Mouse (Mus musculus) megakaryocyte-erythroid progenitor cell, adult 5-6 weeks (primary cell): ENCODE data around the gene Ltbr. TPM values are rescaled to one million over a fixed set of nuclear protein-coding genes. Genes with fewer than 3 reads are reported as not detected.
"Not testable (repeated sequence)": the region's sequence is repeated elsewhere in the genome, so short reads cannot be mapped to it uniquely, and the experiment has no call there.

Source experiments
- ATAC-seq: replicated peaks from 2 replicates; pipeline ENCODE4 v1.8.0; 2016; ENCODE audit warnings: mild to moderate bottlenecking, inconsistent platforms; ENCODE audit not compliant: severe bottlenecking, poor library complexity, low FRiP score, low TSS enrichment
- total RNA-seq, 2 experiments: library from RNA; stranded (forward) in 1 of 2; stranded (reverse) in 1 of 2; fragments of 200-1000, 215-1000 nt in 1 of 2; fragments of >200 nt in 1 of 2; fragmentation: Nextera tagmentation in 1 of 2; gene quantifications; 2 replicates each; pipeline ENCODE4 v1.2.3; 2014 to 2017

Ltbr gene
- total RNA-seq, 2 experiments from 2014 or later: 5.2 to 6.0 TPM

DNA sequence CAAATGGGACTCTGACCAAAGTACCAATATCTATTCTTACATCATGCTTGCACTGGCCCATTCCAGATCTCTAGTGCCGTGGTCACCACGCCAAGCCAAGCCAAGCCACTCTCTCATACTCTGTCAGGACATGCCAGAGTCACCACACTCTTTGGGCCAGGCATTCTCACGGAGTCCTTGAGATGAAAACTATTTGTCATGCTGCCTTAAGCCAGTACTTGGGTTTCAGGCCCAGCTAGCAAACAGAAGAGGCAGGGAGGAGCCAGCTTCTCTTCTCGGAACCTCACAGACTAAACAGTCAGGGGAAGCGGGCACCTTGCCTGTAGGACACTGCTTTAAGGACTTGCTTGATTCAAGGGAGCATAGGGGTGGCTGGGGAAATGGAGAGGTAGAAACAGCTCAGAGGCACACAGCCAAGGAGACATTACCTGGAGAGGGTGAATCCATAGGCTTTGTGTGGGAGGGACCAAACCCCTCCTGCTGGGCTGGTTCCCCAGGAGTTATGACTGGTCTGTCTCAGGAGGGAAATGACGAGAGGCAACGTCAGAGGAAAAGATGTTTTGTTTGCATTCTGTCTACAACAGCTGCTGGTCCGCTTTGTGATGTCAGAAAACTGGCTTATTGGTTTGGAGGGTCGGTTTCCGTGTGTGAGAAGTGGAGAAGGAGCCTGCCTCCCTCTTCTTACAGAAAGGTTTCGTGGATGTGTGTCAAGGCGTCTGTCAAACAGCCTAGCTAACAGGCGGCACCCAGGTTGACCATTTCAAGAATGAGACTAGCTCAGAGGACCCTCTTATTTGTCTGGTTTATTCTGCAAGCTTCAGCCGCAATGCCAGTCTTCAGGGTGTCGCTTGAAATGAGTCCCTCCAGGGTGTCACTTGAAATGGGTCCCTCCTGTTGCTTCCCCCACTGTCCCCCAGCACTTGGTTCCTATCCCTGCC, 5.6 kb upstream of the Ltbr start:
- no peak for ATAC-seq

DNA sequence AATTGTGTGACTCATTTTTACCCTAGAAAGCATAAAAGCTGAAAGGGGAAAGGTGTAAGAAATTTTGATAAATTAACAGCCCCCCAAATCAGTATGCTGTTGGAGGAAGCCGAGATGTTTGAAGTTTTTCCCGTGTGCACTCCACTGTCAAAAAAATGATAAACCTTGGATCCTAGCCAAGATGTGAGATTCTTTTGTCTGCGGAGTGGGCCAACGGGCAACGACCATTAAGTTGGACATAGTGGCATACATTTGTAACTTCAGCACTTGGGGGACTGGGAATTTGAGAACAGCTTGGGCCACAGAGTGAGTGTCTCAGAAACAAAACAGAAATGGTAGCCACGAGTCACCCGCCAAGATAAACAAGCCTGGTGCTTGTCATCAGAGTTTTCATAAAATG, 3.4 kb upstream of the Ltbr start:
- ATAC-seq: no peak

DNA sequence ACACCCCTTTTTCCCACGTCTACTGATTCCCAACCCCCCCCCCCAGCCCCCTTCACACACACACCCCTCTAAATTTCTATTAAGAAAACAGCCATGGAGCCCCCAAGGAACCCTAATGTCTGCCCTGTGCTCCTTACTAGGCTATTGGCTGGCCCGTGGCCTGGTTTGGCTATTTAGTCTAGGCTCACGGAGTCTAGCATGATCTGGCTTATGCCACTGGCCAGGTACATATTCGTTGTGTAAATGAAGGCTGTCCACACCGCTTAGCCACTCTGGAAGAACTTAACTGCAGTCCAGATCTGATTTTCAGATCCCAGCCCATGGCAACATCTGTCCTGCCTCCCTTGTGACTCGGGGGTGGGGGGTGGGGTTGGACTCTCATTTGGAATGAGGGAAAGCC, 1.1 kb upstream of the Ltbr start:
- ATAC-seq: no peak

DNA sequence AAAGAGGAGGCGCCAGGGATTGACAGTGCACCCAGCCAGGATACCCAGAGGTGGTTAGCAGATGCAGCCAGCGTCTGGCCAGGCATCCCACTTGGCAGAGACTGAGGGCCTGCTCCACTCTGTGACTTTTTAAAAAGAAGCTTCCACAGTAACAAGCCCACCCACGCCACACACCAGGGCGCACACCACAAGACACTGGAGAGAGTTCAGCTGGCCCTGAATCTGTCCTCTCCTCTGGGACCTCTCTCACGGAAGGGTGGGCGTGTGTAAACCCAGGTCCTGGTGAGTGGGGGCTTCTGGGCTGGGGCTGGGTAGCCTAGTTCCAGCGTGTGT, 512 bp upstream of the Ltbr start:
- 0 out of 2 replicates have a peak, but pooled peaks have one; percentile 24 for ATAC-seq

DNA sequence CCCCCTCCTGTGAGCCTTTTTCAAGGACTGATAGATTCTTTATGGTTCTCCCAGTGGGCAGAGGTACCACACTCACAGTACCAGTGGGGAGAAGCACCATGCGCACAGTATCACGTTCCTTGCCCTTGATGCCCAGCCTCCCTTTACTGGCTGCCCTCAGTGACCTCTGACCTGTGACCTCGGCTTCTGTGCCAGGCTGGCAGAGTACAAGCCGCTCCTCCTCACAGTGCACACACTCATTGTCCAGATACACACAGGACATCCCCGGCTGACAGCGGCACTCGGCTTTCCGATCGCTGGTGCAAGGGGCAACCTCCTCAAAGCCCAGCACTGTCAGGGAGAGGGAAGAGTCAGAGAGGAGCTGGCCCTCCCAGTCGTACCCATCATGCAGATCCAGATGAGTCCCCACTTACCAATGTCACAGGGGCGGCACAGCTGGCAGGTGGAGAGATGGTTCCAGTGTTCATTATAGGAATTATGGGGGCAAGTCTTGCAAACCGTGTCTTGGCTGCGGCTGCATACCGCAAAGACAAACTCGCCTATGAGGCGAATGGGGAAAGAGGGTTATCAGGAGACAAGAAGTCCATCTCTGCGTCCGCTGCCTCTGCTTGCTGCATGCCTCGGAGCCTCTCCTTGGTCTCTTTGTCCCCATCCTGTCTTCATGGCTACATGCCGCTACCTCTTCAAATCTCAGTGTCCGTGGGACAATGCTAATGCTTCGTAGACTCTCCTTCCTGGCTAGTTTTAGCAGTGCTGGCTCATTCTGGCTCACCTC, 917 bp downstream of the Ltbr start:
- no peak for ATAC-seq

DNA sequence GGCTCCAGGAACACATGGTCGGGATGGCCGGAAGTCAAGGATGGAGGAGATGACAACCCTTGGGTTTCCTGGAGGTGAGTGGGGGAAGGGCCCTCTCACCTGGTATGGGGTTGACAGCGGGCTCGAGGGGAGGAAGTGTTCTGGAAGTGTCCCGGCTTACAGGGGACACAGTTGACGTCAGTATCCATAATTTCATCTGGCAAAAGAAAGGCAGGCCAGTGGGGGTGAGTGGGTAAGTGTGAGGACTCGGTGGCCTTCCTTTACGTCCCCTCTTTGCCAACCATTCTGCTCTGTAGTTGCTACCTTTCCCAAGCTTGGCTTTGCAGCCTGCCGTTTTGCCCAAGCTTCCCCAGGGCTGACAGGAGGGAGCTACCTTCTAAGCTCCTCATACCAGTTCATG, 1.5 kb downstream of the Ltbr start:
- ATAC-seq: no peak

DNA sequence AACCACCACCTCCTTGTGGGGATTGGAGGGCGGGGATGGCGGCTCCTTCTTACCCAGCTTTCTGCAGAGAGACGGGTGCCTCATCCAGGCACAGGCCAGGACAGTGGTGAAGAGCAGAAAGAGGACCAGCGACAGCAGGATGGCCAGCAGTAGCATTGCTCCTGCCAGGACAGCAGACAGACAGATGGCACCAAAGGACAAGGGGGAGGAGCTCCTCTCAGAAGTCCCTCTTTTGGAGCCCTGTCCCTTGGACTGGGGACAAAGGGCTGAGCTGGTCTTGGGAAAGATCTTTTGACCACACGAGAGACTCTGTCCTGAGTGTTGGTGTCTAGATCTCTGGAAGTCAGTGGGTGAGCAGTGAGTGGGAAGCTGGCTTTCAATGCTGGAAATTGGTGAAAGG, 4.3 kb downstream of the Ltbr start:
- no peak for ATAC-seq

DNA sequence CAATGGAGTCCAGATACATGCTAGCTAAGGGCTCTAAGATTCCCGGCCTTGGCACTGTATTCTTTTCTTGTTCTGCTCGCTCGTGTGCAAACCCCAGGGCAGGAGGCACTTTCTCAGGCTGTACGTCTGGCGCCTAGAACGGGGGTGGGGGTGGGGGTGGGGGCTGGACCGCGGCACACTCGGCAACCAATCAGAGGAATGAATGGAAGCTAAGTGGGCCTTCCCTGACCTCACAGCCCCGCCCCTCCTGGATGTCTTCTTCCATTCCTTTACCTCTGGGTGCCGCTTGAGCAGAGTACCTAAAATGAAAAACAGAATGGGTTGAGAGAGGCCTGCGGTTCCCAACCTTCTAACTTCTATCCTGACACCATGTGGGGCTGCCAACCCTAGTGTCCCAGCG, 4.8 kb downstream of the Ltbr start:
- ATAC-seq: no peak

DNA sequence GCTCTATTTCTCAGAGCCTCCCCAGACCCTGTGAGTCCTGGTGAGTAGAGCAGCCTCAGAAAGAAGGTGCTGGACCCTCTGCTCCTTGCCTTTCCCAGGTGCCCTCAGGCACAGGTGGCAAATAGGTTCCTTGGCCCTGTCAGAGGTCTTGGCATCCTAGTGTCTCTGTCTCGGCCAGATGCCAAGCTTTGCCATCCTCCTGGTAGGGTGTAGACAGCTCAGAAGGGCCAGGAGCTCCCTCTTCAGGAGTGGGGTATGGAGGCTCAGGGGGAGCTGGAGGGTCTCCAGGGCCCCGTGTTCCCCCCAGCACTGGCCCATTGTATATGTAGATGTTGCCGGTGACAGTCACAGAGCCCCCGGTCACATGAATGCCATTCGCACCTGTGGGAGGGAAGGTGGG, 6.6 kb downstream of the Ltbr start:
- no peak for ATAC-seq

DNA sequence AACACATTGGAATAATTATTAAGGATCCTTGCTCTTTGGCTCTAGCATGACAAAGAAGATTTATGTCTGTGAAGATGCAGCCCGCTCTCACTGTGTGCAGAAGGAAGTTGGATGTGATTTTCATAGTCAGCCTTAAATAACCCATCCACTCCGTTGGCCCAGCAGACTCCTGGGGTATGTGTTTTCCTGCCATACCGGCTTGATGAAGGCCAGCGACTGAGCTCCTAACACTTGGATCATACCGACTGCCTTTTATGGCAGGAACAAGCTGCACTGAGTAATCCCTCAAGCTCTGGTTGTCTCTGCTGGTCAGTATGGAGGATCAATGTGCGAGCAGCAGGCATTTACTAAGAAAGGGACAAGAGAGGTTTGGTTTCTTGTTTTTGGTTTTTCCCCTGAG, 8.2 kb downstream of the Ltbr start:
- no peak for ATAC-seq

DNA sequence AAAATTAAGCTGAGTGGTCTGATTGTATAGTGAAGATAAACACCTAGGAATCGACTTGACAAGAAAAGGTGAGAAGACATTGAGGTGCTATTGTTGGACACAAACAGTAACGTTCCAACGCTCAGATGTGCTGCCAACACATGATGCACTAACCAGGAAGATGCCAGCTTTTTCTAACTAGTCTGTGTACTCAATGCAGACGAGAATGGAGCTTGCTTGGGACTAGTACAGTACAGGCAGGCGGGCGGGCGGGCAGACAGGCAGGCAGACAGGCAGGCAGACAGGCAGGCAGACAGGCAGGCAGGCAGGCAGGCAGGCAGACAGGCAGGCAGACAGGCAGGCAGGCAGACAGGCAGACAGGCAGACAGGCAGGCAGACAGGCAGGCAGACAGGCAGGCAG, 9.3 kb downstream of the Ltbr start:
- not testable (repeated sequence) for ATAC-seq

DNA sequence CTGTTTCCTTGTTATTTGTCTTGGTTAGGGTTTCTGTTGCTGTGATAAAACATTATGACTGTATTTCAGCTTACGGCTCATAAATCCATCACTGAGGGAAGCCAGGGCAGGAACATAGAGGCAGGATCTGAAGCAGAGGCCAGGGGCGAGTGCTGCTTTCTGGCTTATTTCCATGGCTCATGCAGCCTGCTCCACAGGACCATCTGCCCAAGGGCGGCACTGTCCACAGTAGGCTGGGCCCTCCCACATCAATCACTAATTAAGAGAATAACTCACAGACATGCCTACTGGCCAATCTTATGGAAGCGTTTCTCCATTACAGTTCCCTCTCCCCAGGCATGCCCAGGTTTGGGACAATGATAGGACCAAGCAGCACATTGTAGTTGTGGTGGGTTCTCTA, 10.4 kb downstream of the Ltbr start:
- no peak for ATAC-seq

DNA sequence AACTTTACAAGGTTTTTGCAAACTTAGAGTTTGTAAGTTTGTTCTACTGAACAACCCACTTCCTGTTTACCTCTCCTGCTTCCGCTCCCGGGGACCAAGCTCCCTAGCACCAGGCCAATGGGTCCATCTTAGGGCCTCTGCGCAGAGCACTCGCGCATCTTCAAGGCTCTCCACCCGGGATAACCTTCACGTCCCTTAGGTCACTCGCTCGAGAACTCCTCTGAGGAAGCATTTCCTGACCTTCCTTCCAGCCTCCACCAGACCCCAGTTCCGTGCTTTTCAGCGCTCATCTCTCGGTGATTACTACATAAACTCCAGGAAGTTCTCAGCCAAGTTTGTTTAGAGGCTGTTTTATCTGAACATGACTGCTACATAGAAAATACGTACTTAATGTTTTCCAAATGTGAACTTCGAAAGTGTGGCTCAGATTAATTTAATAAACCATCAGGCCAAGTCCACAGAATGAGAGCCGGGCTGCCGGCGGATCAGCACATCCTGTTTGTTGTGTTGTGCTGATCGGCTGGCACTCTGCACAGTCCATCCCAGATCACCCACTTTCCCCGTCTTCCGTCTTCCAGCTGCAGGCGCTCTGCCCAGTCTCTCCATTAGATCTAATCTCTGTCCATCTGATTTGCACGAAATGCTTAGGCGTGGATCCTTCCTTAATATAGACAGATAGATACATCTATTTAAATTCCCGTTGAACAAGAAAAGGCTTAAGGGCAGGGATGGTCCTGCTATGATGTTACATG, 11.3 kb downstream of the Ltbr start:
- ATAC-seq: no peak

DNA sequence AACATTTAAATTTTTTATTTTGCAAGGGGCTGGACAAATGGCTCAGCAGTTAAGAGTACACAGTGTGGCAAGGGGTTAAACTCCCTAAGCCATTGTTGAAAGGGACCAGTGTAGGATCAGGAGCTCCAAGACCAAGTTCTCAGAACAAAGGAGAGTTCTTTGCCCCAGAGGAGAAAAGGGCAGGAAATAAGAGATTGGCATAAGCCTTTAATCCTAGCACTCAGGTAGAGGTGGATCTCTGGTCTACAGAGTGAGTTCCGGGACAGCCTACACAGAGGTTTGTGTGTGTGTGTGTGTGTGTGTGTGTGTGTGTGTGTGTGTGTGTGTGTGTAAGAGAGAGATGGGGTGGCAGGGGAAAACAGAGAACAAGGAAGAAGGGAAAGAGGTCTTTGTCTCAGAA, 12.7 kb downstream of the Ltbr start:
- no peak for ATAC-seq

DNA sequence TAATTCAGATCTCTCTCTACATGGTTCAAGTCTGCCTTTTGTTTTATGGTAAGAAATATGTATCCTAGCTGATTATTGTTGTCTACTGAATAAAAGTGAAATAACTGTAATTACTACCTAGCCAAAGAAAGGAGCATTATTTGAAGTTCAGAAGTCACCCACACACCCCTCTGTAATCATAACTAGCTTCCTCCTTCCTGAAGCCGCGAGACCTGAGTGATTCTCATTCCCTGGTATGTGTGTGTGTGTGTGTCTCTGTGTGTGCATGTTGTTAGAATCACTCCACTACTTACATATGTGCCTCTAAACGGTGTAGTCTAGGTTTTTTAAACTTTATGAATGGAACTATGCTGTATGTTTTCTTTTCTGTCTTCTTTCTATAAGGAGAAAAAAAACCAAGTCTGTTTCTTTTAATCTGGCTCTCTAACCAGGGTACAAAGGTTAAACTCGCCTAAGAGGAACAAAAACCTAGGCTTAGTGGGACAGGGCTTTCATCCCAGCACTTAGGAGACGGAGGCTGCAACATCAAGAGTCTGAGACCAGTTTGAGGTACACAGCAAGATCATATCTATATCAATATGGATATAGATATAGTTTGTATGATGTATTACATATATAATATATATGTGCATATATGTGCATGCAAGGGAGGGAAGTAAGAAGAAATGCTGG, 16.4 kb downstream of the Ltbr start:
- no peak for ATAC-seq

DNA sequence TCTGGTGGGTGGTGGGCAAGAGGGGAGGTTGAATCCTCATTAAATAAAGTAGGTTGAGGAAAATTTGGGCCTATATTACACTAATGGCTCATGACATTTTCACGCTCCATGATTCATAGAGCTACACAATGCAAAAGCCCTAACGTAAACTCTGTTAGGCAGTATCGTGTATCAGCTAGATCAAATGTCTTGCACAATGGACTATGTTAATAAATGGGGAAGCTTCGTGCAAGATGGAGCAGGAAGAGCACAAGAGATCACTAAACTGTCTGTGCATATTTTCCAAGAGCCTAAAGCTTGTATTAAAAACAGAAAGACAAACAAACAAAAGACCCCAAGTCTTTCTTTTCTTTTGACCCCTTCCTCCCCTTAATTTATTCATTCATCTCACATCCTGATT, 19.6 kb downstream of the Ltbr start:
- no peak for ATAC-seq

DNA sequence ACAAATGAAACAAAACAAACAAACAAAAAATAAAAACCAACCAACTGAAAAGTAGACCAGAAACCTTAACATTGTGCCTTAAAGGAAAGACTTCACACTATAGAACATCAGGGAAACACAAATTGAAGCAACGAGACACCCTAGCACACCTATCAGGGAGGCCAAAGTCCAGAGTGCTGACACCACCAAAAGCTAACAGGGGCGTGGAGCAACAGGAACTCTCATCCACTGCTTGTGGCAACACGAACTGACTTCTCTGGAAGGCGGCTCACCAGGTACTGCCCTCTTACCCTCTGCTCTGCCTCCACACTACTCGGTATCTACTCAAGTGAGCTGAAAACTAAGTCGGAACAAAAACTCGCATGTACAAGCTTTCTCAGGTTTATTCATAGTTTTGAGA, 21.4 kb downstream of the Ltbr start:
- no peak for ATAC-seq

DNA sequence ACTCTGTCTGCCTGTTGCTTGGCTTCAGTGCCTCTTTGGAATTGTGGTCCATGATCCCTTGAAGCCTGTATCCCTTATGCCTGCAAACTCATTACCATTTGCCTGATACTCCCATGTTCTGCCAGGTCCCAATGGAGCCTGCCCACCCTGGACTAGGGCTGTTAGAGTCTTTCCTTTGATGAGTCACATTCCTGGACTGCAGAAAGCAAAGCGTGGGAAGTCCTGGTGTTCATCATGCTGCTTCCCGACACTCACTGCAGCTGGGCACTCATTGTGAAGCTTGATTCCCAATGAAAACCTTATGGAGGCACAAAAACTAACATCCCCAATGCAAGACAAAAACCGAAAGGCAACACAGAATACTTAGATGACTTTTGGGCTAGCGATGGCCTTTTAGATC, 22.4 kb downstream of the Ltbr start:
- no peak for ATAC-seq

DNA sequence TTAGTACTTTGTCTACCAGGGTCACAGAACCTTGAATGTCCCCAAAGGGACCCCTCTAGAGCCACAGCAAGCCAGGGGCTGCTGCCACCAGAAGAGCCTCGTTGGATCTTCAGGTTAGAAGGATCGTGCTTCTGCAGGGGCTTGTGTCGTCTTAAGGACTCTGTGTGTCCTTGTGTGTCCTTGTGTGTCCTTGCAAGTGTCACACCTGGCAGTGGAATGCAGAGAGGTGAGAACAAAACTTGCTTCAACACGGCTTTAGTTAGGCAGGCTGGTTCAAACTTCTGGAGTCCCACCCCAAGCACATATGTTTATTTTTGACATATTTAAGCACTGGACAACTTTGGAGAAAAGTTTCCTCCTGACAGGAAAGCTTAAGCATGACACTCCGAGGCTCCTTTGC, 25.0 kb downstream of the Ltbr start:
- ATAC-seq: no peak

DNA sequence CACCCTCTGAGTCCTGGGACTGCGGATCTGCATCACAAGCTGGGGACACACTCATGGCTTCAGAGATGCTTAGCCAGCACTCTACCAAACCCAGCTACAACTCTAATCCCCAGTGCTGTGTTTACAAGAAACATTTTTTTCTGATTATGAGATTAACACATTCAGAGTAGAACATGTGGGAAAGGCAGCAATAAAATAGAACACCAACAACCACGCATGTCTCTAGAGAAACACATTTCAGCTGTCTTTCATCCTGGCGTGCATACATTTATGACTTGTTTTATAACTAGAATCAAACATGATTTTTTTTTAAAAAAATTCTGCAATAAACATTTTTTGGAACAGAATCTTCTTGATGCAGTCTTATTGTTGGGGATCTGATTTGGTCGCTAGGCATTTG, 26.7 kb downstream of the Ltbr start:
- ATAC-seq: no peak
